ENCODE assay signal across 8 mouse cellular contexts in the genomic region with DNA sequence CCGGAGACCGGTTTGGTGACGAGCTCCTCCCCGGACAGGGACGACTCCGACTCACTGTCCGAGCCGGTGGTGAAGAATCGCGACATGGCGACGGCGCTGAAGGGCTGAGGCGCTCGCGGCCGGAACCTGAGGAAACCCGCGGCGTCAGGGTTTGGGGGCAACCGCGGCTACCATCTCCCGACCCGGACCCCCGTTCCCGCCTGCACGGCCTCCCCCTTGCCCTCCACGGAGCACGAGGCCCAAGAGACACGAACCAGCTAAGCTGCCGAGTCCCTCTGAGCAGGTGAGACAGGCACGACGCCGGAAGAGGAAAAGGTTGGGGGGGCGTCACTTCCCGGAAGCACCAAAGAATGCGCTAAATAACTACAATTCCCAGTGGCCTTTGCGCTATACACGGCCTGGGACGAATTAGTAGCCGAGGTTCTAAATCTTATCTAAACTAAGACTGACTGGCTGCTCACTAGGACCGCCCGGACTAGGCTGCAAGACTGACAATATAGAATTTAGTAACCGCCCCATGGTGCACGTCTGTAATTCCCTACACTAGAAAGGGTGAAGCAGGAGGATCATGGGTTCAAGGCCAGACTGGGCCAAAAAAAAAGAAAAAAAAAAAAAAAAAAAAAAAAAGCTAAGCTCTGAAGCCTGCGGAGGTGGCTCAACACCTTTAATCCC. TPM values are rescaled to one million over a fixed set of nuclear protein-coding genes. Genes with fewer than 3 reads are reported as not detected.
A peak's percentile ranks its signal among the peaks of the same experiment; 100 is the strongest.
DNase-seq lines count a peak whose midpoint lies in the region; ATAC-seq and TF ChIP-seq lines count a peak whose summit lies in the region.

TSS of gene Eif3c (minus strand) at position 318 of the 672 bp plus-strand sequence.

- H3K4me2 ChIP-seq in forebrain, embryonic 16.5 days (ENCODE audit: low read length) = peak within 1 kb of the TSS; percentile 92
- peak within 1 kb of the TSS; percentile 78 for H3K4me2 ChIP-seq in lung, embryonic 14.5 days

- intact Hi-C loops in heart, postnatal 36 days (cut with DNase I) = loop anchor here (2.0 kb wide), 1 partner anchor 79 kb away; the partner anchor contains the start of gene Tufm

- no peak for TF ChIP-seq RAD21 in MEL (IDR thresholded peaks at IDR 0.05; ENCODE audit: low read depth, low read length)

- H3K9me3 ChIP-seq in MEL (replicated peaks; ENCODE audit: insufficient read depth, low read length) = no peaks in the 10 kb centered on the region
- H3K9me3 ChIP-seq in forebrain, embryonic 16.5 days (ENCODE audit: control insufficient read depth, low read length) = no peaks in the 10 kb centered on the region
- no peaks in the 10 kb centered on the region for H3K9me3 ChIP-seq in lung, embryonic 14.5 days (ENCODE audit: low read depth, low read length)

- peak; percentile 98 for DNase-seq in MEL (ENCODE audit: low read depth, low spot score)
- DNase-seq in cerebellum, adult 18-20 months = peak; percentile 86 to 92
- DNase-seq in heart, postnatal 36 days = peak; percentile 80 to 83
- peak; percentile 88 to 90 for DNase-seq in layer of hippocampus, adult 2 months (ENCODE audit: low spot score in 2 of 2)
- peak; percentile 96 for DNase-seq in lung, embryonic 14.5 days
- peak; percentile 85 for DNase-seq in thymus, adult 2 months

- H3K79me2 ChIP-seq in MEL (ENCODE audit: control insufficient read depth, insufficient read depth, low read length, poor library complexity) = peaks cover 22% of the 10 kb centered on the region

- peak within 1 kb of the TSS; percentile 97 for H3K9ac ChIP-seq in MEL (ENCODE audit: control insufficient read depth, low read depth, low read length, poor library complexity, severe bottlenecking)
- peak within 1 kb of the TSS; percentile 82 for H3K9ac ChIP-seq in forebrain, embryonic 16.5 days (replicated peaks; ENCODE audit: low read depth, low read length)
- peak within 1 kb of the TSS; percentile 83 for H3K9ac ChIP-seq in lung, embryonic 14.5 days

- no peaks in the 10 kb centered on the region for H3K27me3 ChIP-seq in MEL (ENCODE audit: control insufficient read depth in 1 of 2, insufficient read depth in 2 of 2, low read length in 2 of 2)
- H3K27me3 ChIP-seq in forebrain, embryonic 16.5 days (replicated peaks; ENCODE audit: control insufficient read depth, insufficient read depth, low read length) = no peaks in the 10 kb centered on the region
- H3K27me3 ChIP-seq in lung, embryonic 14.5 days (ENCODE audit: insufficient read depth, low read length) = no peaks in the 10 kb centered on the region
- no peaks in the 10 kb centered on the region for H3K27me3 ChIP-seq in thymus, adult 2 months (ENCODE audit: control insufficient read depth, insufficient read depth, low read length)

- peaks cover 18 to 33% of the 10 kb centered on the region in 2 experiments for H3K36me3 ChIP-seq in MEL (ENCODE audit: control insufficient read depth in 1 of 2, insufficient read depth in 2 of 2, low read length in 2 of 2)
- H3K36me3 ChIP-seq in forebrain, embryonic 16.5 days (ENCODE audit: control insufficient read depth, insufficient read depth) = peaks cover 20% of the 10 kb centered on the region
- peaks cover 35% of the 10 kb centered on the region for H3K36me3 ChIP-seq in lung, embryonic 14.5 days (ENCODE audit: insufficient read depth)
- peaks cover 27% of the 10 kb centered on the region for H3K36me3 ChIP-seq in thymus, adult 2 months (ENCODE audit: control insufficient read depth, insufficient read depth, low read length)

- TF ChIP-seq EP300 in MEL (IDR thresholded peaks at IDR 0.05; ENCODE audit: low read depth in 1 of 2, low read length in 2 of 2) = peak in 1 of 2 experiments; percentile 31; a peak in 1 of 4 replicates

- no peak for TF ChIP-seq CTCF in MEL (IDR thresholded peaks at IDR 0.05 in 2 of 3, conservative IDR thresholded peaks at IDR 0.05 in 1 of 3; ENCODE audit: control insufficient read depth in 1 of 3, insufficient read depth in 1 of 3, low read depth in 2 of 3, low read length in 3 of 3, poor library complexity in 1 of 3, severe bottlenecking in 1 of 3)
- no peak for TF ChIP-seq CTCF in layer of hippocampus, adult 2 months (conservative IDR thresholded peaks at IDR 0.05)
- no peak for TF ChIP-seq CTCF in lung, embryonic 14.5 days (IDR thresholded peaks at IDR 0.05; ENCODE audit: low read depth)
- TF ChIP-seq CTCF in olfactory bulb, adult 2 months (IDR thresholded peaks at IDR 0.05; ENCODE audit: insufficient read depth, low read depth, low read length) = no peak
- TF ChIP-seq CTCF in thymus, adult 2 months (IDR thresholded peaks at IDR 0.05; ENCODE audit: borderline replicate concordance, control insufficient read depth, extremely low read depth, insufficient read depth, low read length, poor library complexity) = no peak

- peak; percentile 81 to 92 for TF ChIP-seq POLR2A in MEL (IDR thresholded peaks at IDR 0.05; ENCODE audit: control insufficient read depth in 1 of 2, insufficient read depth in 1 of 2, low read depth in 1 of 2, low read length in 2 of 2, poor library complexity in 1 of 2)
- peak; percentile 45; the same call in 1 of the 2 replicates for TF ChIP-seq POLR2A in olfactory bulb, adult 2 months (IDR thresholded peaks at IDR 0.05; ENCODE audit: insufficient read depth, low read depth, low read length)
- peak; percentile 46; the same call in 1 of the 2 replicates for TF ChIP-seq POLR2A in thymus, adult 2 months (IDR thresholded peaks at IDR 0.05; ENCODE audit: control insufficient read depth, extremely low read depth, insufficient read depth, low read length, poor library complexity)

- H3K4me1 ChIP-seq in MEL (ENCODE audit: control insufficient read depth in 1 of 2, insufficient read depth in 2 of 2, low read length in 2 of 2) = peaks cover 4 to 11% of the 10 kb centered on the region in 2 experiments; a peak in 3 of 4 replicates
- H3K4me1 ChIP-seq in forebrain, embryonic 16.5 days (replicated peaks; ENCODE audit: control insufficient read depth, insufficient read depth, low read length) = peaks cover 8% of the 10 kb centered on the region
- H3K4me1 ChIP-seq in lung, embryonic 14.5 days (ENCODE audit: insufficient read depth) = no peaks in the 10 kb centered on the region
- peaks cover 2% of the 10 kb centered on the region; the same call in 1 of the 2 replicates for H3K4me1 ChIP-seq in olfactory bulb, adult 2 months (ENCODE audit: control insufficient read depth, insufficient read depth, low read length)
- peaks cover 2% of the 10 kb centered on the region; the same call in 1 of the 2 replicates for H3K4me1 ChIP-seq in thymus, adult 2 months (replicated peaks; ENCODE audit: control insufficient read depth, insufficient read depth, low read length)

- H3K27ac ChIP-seq in MEL (ENCODE audit: control insufficient read depth, low read depth, low read length) = peak within 1 kb of the TSS; percentile 71
- H3K27ac ChIP-seq in forebrain, embryonic 16.5 days (ENCODE audit: low read length) = peak within 1 kb of the TSS; percentile 76
- peak within 1 kb of the TSS; percentile 88 for H3K27ac ChIP-seq in layer of hippocampus, adult 2 months
- peak within 1 kb of the TSS; percentile 79 for H3K27ac ChIP-seq in lung, embryonic 14.5 days (ENCODE audit: low read depth)
- H3K27ac ChIP-seq in olfactory bulb, adult 2 months (ENCODE audit: insufficient read depth, low read depth, low read length) = peak within 1 kb of the TSS; percentile 64
- peak within 1 kb of the TSS; percentile 56; the same call in 1 of the 2 replicates for H3K27ac ChIP-seq in thymus, adult 2 months (ENCODE audit: control insufficient read depth, insufficient read depth, low read length)

- under 1% methylated on average over 46 of the region's 46 CpGs for WGBS in forebrain, embryonic 16.5 days
- under 1% methylated on average over 46 of the region's 46 CpGs for WGBS in lung, embryonic 14.5 days
- WGBS in olfactory bulb, adult 2 months = under 1% methylated on average over 43 of the region's 46 CpGs
- under 1% methylated on average over 46 of the region's 46 CpGs for WGBS in thymus, adult 2 months

- H3K4me3 ChIP-seq in MEL (ENCODE audit: control insufficient read depth in 1 of 2, insufficient read depth in 1 of 2, low read depth in 2 of 2, low read length in 2 of 2) = peak within 1 kb of the TSS; percentile 73 to 94
- peak within 1 kb of the TSS; percentile 70 for H3K4me3 ChIP-seq in forebrain, embryonic 16.5 days (replicated peaks; ENCODE audit: low read length)
- H3K4me3 ChIP-seq in layer of hippocampus, adult 2 months = peak within 1 kb of the TSS; percentile 91
- peak within 1 kb of the TSS; percentile 99 for H3K4me3 ChIP-seq in lung, embryonic 14.5 days (ENCODE audit: low read depth, low read length)
- H3K4me3 ChIP-seq in olfactory bulb, adult 2 months (ENCODE audit: insufficient read depth, low read depth, low read length) = peak within 1 kb of the TSS; percentile 70
- H3K4me3 ChIP-seq in thymus, adult 2 months (ENCODE audit: control insufficient read depth, insufficient read depth, low read length) = peak within 1 kb of the TSS; percentile 76

- peak; percentile 96 for ATAC-seq in forebrain, embryonic 16.5 days
- peak; percentile 98 for ATAC-seq in lung, embryonic 14.5 days (ENCODE audit: insufficient read depth)

TF ChIP-seq in MEL, 35 proteins besides CTCF, POLR2A, EP300 and RAD21 (continues in another document):
- TF ChIP-seq ZMIZ1 (IDR thresholded peaks at IDR 0.05; ENCODE audit: low read depth, low read length) (peak; percentile 82; the same call in 1 of the 2 replicates), POLR2AphosphoS2 (IDR thresholded peaks at IDR 0.05; ENCODE audit: low read length) (peak; percentile 97), E2F4 (IDR thresholded peaks at IDR 0.05; ENCODE audit: borderline replicate concordance, low read depth, low read length) (no peak), BHLHE40 (IDR thresholded peaks at IDR 0.05; ENCODE audit: borderline replicate concordance, low read depth, low read length) (no peak), RCOR1 (IDR thresholded peaks at IDR 0.05; ENCODE audit: low read depth, low read length) (peak; percentile 23; the same call in 1 of the 2 replicates), SIN3A (IDR thresholded peaks at IDR 0.05; ENCODE audit: low read length) (peak; percentile 93), KAT2A (conservative IDR thresholded peaks at IDR 0.05; ENCODE audit: low read depth, low read length) (peak; percentile 91), MAZ (IDR thresholded peaks at IDR 0.05; ENCODE audit: low read depth, low read length) (no peak; the same call in 1 of the 2 replicates)

RNA-seq across cellular contexts. Expression of gene Eif3c, which starts in this region (rescaled TPM):
- 233 and 270 TPM in 2 replicates for total RNA-seq in MEL (2012; rRNA removed)
- polyA plus RNA-seq in MEL (2012; ENCODE audit: insufficient read depth in 1 of 2, insufficient read length in 2 of 2, low read depth in 1 of 2, low replicate concordance in 2 of 2, missing spikeins in 1 of 2) = 100 to 1,000 TPM; 404 to 819 TPM
- polyA plus RNA-seq in forebrain, embryonic 16.5 days (2015; fragmentation: Nextera tagmentation; extraction: Ambion mirVana) = 181 and 190 TPM in 2 replicates
- total RNA-seq in heart, postnatal 36 days (2021) = 100 to 1,000 TPM; 156 to 157 TPM
- 100 to 1,000 TPM; 174 to 190 TPM for total RNA-seq in layer of hippocampus, adult 2 months (2021)
- polyA plus RNA-seq in lung, embryonic 14.5 days (2014; fragmentation: Nextera tagmentation; extraction: Ambion mirVana) = 169 and 183 TPM in 2 replicates
- 330 TPM in 1 of 2 replicates, not detected in the other for polyA plus RNA-seq in olfactory bulb, adult 2 months (2012; ENCODE audit: insufficient read depth, insufficient read length, low replicate concordance, missing spikeins)
- 120 and 126 TPM in 2 replicates for polyA plus RNA-seq in thymus, adult 2 months (2012; rRNA removed)

Comparison
In these comparisons a context has a peak if more than half of its experiments do, and no peak if none do; other contexts are left out.
1. Peak in every context shown above with its lines: DNase-seq, ATAC-seq, H3K4me3 ChIP-seq and H3K27ac ChIP-seq.